Mouse (Mus musculus): ENCODE measurements at regions not wholly inside any gene's neighbourhood (a gene's known extent, or its start where the extent isn't known, plus 50 kb on each side); places are given as distances from the start of the nearest gene placed in this dataset.

- no peak overlapping the region for H3K27ac ChIP-seq (ENCODE audit: insufficient read depth, low read depth, low read length)
- no peaks in the 10 kb centered on the region for H3K27me3 ChIP-seq (ENCODE audit: control insufficient read depth, insufficient read depth, low read length)
- H3K4me1 ChIP-seq (ENCODE audit: control insufficient read depth, insufficient read depth, insufficient read length, low read length): no peaks in the 10 kb centered on the region
- TF ChIP-seq CTCF (IDR thresholded peaks at IDR 0.05; ENCODE audit: extremely low read depth, insufficient read length, insufficient replicate concordance, low read depth, low read length) (peak; percentile 80; the same call in 1 of the 2 replicates), POLR2A (IDR thresholded peaks at IDR 0.05; ENCODE audit: low read depth, low read length) (no peak)
- WGBS: 6% methylated on average over 7 of the region's 7 CpGs
- no peak overlapping the region for H3K4me3 ChIP-seq (ENCODE audit: low read depth, low read length)
- no peaks in the 10 kb centered on the region for H3K36me3 ChIP-seq (ENCODE audit: control insufficient read depth, insufficient read depth, low read length)
Observed at GRCm38 (mm10) chr15:52506930-52507329, 1377.8 kb upstream of the Gm7489 start.

GRCm38 (mm10) chr15:52508609-52509008 is 1376.1 kb upstream of the Gm7489 start:
- no peak overlapping the region for H3K4me3 ChIP-seq (ENCODE audit: low read depth, low read length)
- H3K27me3 ChIP-seq (ENCODE audit: control insufficient read depth, insufficient read depth, low read length): no peaks in the 10 kb centered on the region
- no peaks in the 10 kb centered on the region for H3K36me3 ChIP-seq (ENCODE audit: control insufficient read depth, insufficient read depth, low read length)
- 62% methylated on average over 2 of the region's 2 CpGs for WGBS
- no peak overlapping the region for H3K27ac ChIP-seq (ENCODE audit: insufficient read depth, low read depth, low read length)
- TF ChIP-seq CTCF (IDR thresholded peaks at IDR 0.05; ENCODE audit: extremely low read depth, insufficient read length, insufficient replicate concordance, low read depth, low read length): no peak
- TF ChIP-seq POLR2A (IDR thresholded peaks at IDR 0.05; ENCODE audit: low read depth, low read length): no peak
- H3K4me1 ChIP-seq (ENCODE audit: control insufficient read depth, insufficient read depth, insufficient read length, low read length): no peaks in the 10 kb centered on the region

- H3K36me3 ChIP-seq (ENCODE audit: control insufficient read depth, insufficient read depth, low read length): no peaks in the 10 kb centered on the region
- 62% methylated on average over 4 of the region's 4 CpGs for WGBS
- no peaks in the 10 kb centered on the region for H3K4me1 ChIP-seq (ENCODE audit: control insufficient read depth, insufficient read depth, insufficient read length, low read length)
- H3K27ac ChIP-seq (ENCODE audit: insufficient read depth, low read depth, low read length): no peak overlapping the region
- TF ChIP-seq CTCF (IDR thresholded peaks at IDR 0.05; ENCODE audit: extremely low read depth, insufficient read length, insufficient replicate concordance, low read depth, low read length) (no peak), POLR2A (IDR thresholded peaks at IDR 0.05; ENCODE audit: low read depth, low read length) (no peak)
- H3K27me3 ChIP-seq (ENCODE audit: control insufficient read depth, insufficient read depth, low read length): no peaks in the 10 kb centered on the region
- H3K4me3 ChIP-seq (ENCODE audit: low read depth, low read length): no peak overlapping the region
Observed at GRCm38 (mm10) chr15:52510137-52510536, 1374.6 kb upstream of the Gm7489 start.

- WGBS: 87% methylated on average over 2 of the region's 2 CpGs
- no peak for TF ChIP-seq POLR2A (IDR thresholded peaks at IDR 0.05; ENCODE audit: low read depth, low read length)
- no peak for TF ChIP-seq CTCF (IDR thresholded peaks at IDR 0.05; ENCODE audit: extremely low read depth, insufficient read length, insufficient replicate concordance, low read depth, low read length)
- no peak overlapping the region for H3K27ac ChIP-seq (ENCODE audit: insufficient read depth, low read depth, low read length)
- no peaks in the 10 kb centered on the region for H3K4me1 ChIP-seq (ENCODE audit: control insufficient read depth, insufficient read depth, insufficient read length, low read length)
- H3K4me3 ChIP-seq (ENCODE audit: low read depth, low read length): no peak overlapping the region
- H3K27me3 ChIP-seq (ENCODE audit: control insufficient read depth, insufficient read depth, low read length): no peaks in the 10 kb centered on the region
- H3K36me3 ChIP-seq (ENCODE audit: control insufficient read depth, insufficient read depth, low read length): no peaks in the 10 kb centered on the region
Observed at GRCm38 (mm10) chr15:52536594-52536993, 1348.1 kb upstream of the Gm7489 start.

GRCm38 (mm10) chr15:52558682-52559081 is 1326.0 kb upstream of the Gm7489 start:
- Histone ChIP-seq H3K4me1 (ENCODE audit: control insufficient read depth, insufficient read depth, insufficient read length, low read length) (no peaks in the 10 kb centered on the region), H3K27me3 (ENCODE audit: control insufficient read depth, insufficient read depth, low read length) (no peaks in the 10 kb centered on the region), H3K4me3 (ENCODE audit: low read depth, low read length) (no peak overlapping the region), H3K27ac (ENCODE audit: insufficient read depth, low read depth, low read length) (no peak overlapping the region), H3K36me3 (ENCODE audit: control insufficient read depth, insufficient read depth, low read length) (no peaks in the 10 kb centered on the region)
- no peak for TF ChIP-seq POLR2A (IDR thresholded peaks at IDR 0.05; ENCODE audit: low read depth, low read length)
- TF ChIP-seq CTCF (IDR thresholded peaks at IDR 0.05; ENCODE audit: extremely low read depth, insufficient read length, insufficient replicate concordance, low read depth, low read length): no peak

- Histone ChIP-seq H3K4me1 (ENCODE audit: control insufficient read depth, insufficient read depth, insufficient read length, low read length) (no peaks in the 10 kb centered on the region), H3K27me3 (ENCODE audit: control insufficient read depth, insufficient read depth, low read length) (no peaks in the 10 kb centered on the region), H3K4me3 (ENCODE audit: low read depth, low read length) (no peak overlapping the region), H3K36me3 (ENCODE audit: control insufficient read depth, insufficient read depth, low read length) (no peaks in the 10 kb centered on the region), H3K27ac (ENCODE audit: insufficient read depth, low read depth, low read length) (no peak overlapping the region)
- TF ChIP-seq POLR2A (IDR thresholded peaks at IDR 0.05; ENCODE audit: low read depth, low read length) (no peak), CTCF (IDR thresholded peaks at IDR 0.05; ENCODE audit: extremely low read depth, insufficient read length, insufficient replicate concordance, low read depth, low read length) (no peak)
- WGBS: 85% methylated on average over 1 of the region's 1 CpGs
Observed at GRCm38 (mm10) chr15:52564078-52564477, 1320.6 kb upstream of the Gm7489 start.

GRCm38 (mm10) chr15:52565449-52565851 is 1319.3 kb upstream of the Gm7489 start:
- 79% methylated on average over 5 of the region's 5 CpGs for WGBS
- Histone ChIP-seq H3K4me1 (ENCODE audit: control insufficient read depth, insufficient read depth, insufficient read length, low read length) (no peaks in the 10 kb centered on the region), H3K4me3 (ENCODE audit: low read depth, low read length) (no peak overlapping the region), H3K27ac (ENCODE audit: insufficient read depth, low read depth, low read length) (no peak overlapping the region), H3K36me3 (ENCODE audit: control insufficient read depth, insufficient read depth, low read length) (no peaks in the 10 kb centered on the region), H3K27me3 (ENCODE audit: control insufficient read depth, insufficient read depth, low read length) (no peaks in the 10 kb centered on the region)
- TF ChIP-seq CTCF (IDR thresholded peaks at IDR 0.05; ENCODE audit: extremely low read depth, insufficient read length, insufficient replicate concordance, low read depth, low read length) (no peak), POLR2A (IDR thresholded peaks at IDR 0.05; ENCODE audit: low read depth, low read length) (no peak)

GRCm38 (mm10) chr15:52570256-52570655 is 1314.5 kb upstream of the Gm7489 start:
- no peaks in the 10 kb centered on the region for H3K27me3 ChIP-seq (ENCODE audit: control insufficient read depth, insufficient read depth, low read length)
- WGBS: 92% methylated on average over 1 of the region's 1 CpGs
- no peaks in the 10 kb centered on the region for H3K36me3 ChIP-seq (ENCODE audit: control insufficient read depth, insufficient read depth, low read length)
- TF ChIP-seq CTCF (IDR thresholded peaks at IDR 0.05; ENCODE audit: extremely low read depth, insufficient read length, insufficient replicate concordance, low read depth, low read length): no peak
- no peak for TF ChIP-seq POLR2A (IDR thresholded peaks at IDR 0.05; ENCODE audit: low read depth, low read length)
- no peak overlapping the region for H3K27ac ChIP-seq (ENCODE audit: insufficient read depth, low read depth, low read length)
- H3K4me1 ChIP-seq (ENCODE audit: control insufficient read depth, insufficient read depth, insufficient read length, low read length): no peaks in the 10 kb centered on the region
- no peak overlapping the region for H3K4me3 ChIP-seq (ENCODE audit: low read depth, low read length)

All from small intestine, adult 2 months (tissue).